Mouse (Mus musculus): ENCODE results near the gene Cacna1e. TPM values are rescaled to one million over a fixed set of nuclear protein-coding genes. Genes with fewer than 3 reads are reported as not detected.

Cacna1e gene
- polyA plus RNA-seq, 1 experiment from 2014 or later, result 0.45 TPM

DNA sequence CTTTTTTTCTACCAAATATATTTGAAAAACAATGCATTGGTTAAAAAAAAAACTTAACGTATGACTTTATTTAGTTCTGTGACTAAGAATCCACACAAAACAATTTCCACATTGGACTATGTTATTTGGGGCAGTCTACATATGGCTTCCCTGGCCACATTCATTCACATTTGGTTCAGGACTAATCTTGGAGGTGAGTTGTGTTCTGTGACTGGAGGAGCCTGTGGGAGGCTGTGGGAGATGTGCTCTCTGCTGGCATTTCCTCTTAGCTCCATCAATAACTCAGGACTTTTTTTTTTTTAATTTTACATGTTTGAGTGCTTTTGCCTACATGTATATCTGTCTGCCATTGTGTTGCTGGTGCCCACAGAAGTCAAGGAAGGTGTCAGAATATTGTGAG is 281.8 kb downstream of the Cacna1e start:
- Histone ChIP-seq H3K27ac (no peak overlapping the region), H3K9me3 (no peaks in the 10 kb centered on the region), H3K36me3 (no peaks in the 10 kb centered on the region), H3K4me3 (no peak overlapping the region), H3K9ac (no peak overlapping the region), H3K4me2 (no peak overlapping the region), H3K27me3 (no peaks in the 10 kb centered on the region), H3K4me1 (no peaks in the 10 kb centered on the region)
- WGBS, result 85% methylated on average over 1 of the region's 1 CpGs
- ATAC-seq (ENCODE audit: borderline replicate concordance, extremely low read depth, low FRiP score, low TSS enrichment), result no peak

DNA sequence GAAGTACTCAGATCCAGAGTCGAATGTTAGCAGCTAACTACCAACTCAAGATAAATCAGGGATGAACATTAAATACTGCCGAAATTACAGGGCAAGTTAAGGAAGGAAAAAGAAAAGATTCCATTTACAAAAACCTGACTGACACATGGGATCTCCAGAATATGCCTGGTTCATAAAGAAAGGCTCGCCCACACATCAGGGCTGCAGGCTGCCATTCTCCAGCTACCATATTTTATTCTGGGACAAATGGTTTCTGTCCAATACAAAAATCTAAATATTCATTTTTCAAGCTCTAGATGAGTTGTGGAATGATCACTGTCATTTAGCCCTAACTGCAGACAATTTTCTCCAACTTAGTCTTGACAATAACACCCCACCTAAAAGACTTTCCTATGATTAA is 301.8 kb downstream of the Cacna1e start:
- Histone ChIP-seq H3K4me2 (no peak overlapping the region), H3K36me3 (no peaks in the 10 kb centered on the region), H3K4me3 (no peak overlapping the region), H3K27me3 (no peaks in the 10 kb centered on the region), H3K9me3 (no peaks in the 10 kb centered on the region), H3K27ac (no peak overlapping the region), H3K9ac (no peak overlapping the region), H3K4me1 (no peaks in the 10 kb centered on the region)
- ATAC-seq (ENCODE audit: borderline replicate concordance, extremely low read depth, low FRiP score, low TSS enrichment), result no peak
- WGBS, result 87% methylated on average over 3 of the region's 3 CpGs

DNA sequence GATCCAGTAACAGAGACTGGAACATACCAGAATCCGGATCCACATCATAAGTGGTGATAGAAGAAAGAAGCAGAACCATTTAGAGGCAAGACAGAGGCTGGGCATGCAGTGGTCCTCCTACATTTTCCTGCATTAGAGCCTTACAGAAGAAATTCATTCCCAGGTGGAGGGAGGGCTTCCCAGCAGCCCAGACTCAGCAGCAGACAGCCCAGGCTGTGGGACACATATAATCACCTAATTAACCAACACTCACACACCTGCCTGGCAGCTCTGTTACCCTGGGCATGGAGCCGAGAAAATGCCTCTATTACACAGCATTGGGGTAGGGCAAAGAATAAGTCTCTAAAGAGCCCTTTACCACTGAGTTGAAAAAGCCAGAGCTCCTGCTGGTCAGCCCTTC is 304.4 kb downstream of the Cacna1e start:
- no peak overlapping the region for H3K4me2 ChIP-seq
- no peak overlapping the region for H3K27ac ChIP-seq
- H3K9ac ChIP-seq, result no peak overlapping the region
- no peak overlapping the region for H3K4me3 ChIP-seq
- no peaks in the 10 kb centered on the region for H3K36me3 ChIP-seq
- H3K27me3 ChIP-seq, result no peaks in the 10 kb centered on the region
- WGBS, result 58% methylated on average over 2 of the region's 2 CpGs
- ATAC-seq (ENCODE audit: borderline replicate concordance, extremely low read depth, low FRiP score, low TSS enrichment), result no peak
- H3K9me3 ChIP-seq, result no peaks in the 10 kb centered on the region
- no peaks in the 10 kb centered on the region for H3K4me1 ChIP-seq

DNA sequence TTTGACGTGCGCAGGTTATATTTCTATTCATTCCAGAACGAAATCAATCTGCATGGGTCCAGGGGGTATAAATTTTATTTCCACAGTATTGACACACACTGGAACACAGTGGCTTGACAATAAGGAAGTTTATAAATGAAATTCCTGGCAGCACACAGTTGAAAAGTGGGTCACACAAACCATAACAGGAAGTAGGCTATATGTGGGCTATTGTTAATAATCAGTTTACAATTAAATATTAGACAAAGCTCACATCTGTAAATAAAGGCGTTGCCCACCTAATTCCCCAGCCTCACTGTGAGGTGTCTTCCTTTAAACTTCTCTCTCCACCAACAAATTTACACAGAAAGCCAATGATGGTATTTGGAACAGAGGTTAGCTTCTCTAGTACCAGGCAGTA is 305.6 kb downstream of the Cacna1e start:
- H3K36me3 ChIP-seq, result no peaks in the 10 kb centered on the region
- no peak overlapping the region for H3K4me2 ChIP-seq
- no peak for ATAC-seq (ENCODE audit: borderline replicate concordance, extremely low read depth, low FRiP score, low TSS enrichment)
- whole genome bisulfite sequencing, result 61% methylated on average over 4 of the region's 4 CpGs
- no peaks in the 10 kb centered on the region for H3K4me1 ChIP-seq
- no peaks in the 10 kb centered on the region for H3K27me3 ChIP-seq
- H3K4me3 ChIP-seq, result no peak overlapping the region
- H3K9me3 ChIP-seq, result no peaks in the 10 kb centered on the region
- H3K9ac ChIP-seq, result no peak overlapping the region
- no peak overlapping the region for H3K27ac ChIP-seq

DNA sequence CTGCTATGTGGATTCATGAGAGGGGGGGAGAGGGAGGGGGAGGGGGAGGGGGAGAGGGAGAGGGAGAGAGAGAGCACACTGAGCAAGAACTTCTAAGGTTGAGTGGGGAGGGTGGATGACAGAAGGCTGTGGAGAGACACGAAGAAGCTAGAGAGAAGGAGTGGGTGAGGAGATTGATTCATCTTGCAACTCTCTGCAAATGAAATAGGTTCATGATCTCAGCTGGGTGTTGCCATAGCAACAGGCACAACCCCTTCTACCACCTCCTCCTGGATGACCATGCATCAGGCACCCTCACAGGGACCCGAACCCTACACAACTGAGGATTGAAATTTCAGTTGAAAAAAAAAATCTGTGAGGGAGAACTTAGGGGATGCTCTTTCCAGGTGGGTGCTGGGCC is 307.9 kb downstream of the Cacna1e start:
- Histone ChIP-seq H3K4me3 (no peak overlapping the region), H3K27ac (no peak overlapping the region), H3K36me3 (no peaks in the 10 kb centered on the region), H3K9me3 (no peaks in the 10 kb centered on the region), H3K9ac (no peak overlapping the region), H3K4me1 (no peaks in the 10 kb centered on the region), H3K4me2 (no peak overlapping the region), H3K27me3 (no peaks in the 10 kb centered on the region)
- no peak for ATAC-seq (ENCODE audit: borderline replicate concordance, extremely low read depth, low FRiP score, low TSS enrichment)
- 62% methylated on average over 2 of the region's 2 CpGs for WGBS

DNA sequence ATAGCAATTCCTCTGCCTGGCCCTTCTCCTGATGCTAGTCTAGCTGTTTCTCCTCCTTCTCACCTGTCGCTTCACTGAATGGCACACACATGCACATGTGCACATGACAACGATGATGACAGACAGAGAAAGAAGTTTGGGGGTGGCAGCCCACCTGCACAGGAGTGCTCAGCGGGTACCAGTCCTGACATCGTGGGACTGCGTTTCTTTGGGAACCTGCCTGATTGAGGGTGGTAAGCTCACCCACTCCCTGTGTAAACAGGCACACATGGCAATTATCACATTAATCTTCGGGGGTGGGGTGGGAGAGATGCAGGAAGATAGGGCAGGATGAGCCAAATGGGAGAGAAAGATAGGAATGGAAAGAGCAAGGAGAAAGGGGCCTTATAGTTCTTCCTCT is 318.3 kb downstream of the Cacna1e start:
- no peak overlapping the region for H3K4me2 ChIP-seq
- no peaks in the 10 kb centered on the region for H3K27me3 ChIP-seq
- no peaks in the 10 kb centered on the region for H3K9me3 ChIP-seq
- no peak overlapping the region for H3K27ac ChIP-seq
- no peaks in the 10 kb centered on the region for H3K4me1 ChIP-seq
- H3K36me3 ChIP-seq, result no peaks in the 10 kb centered on the region
- ATAC-seq (ENCODE audit: borderline replicate concordance, extremely low read depth, low FRiP score, low TSS enrichment), result no peak
- WGBS, result 64% methylated on average over 6 of the region's 6 CpGs
- no peak overlapping the region for H3K4me3 ChIP-seq
- H3K9ac ChIP-seq, result no peak overlapping the region

DNA sequence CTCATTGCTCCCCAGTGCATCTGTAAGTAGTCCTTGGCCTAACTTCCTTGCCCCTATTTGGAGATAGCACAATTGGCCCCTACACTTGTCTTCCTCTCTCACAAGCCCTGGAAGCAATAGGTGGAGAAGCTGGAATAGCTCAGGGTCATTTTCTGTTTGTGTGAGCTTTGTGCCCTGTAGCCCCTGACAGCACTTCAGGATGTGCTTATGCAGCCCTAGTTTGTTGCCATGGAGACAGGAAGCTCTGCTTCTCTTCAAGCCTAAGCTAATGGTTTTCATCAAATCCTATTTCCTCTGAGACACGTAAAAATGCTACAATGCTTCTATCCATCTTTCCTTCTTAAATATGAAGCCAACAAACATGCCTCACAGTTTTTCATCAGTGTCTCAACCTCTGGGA is 328.5 kb downstream of the Cacna1e start:
- no peak for ATAC-seq (ENCODE audit: borderline replicate concordance, extremely low read depth, low FRiP score, low TSS enrichment)
- H3K9me3 ChIP-seq, result no peaks in the 10 kb centered on the region
- no peaks in the 10 kb centered on the region for H3K27me3 ChIP-seq
- H3K27ac ChIP-seq, result no peak overlapping the region
- no peak overlapping the region for H3K9ac ChIP-seq
- no peaks in the 10 kb centered on the region for H3K36me3 ChIP-seq
- 28% methylated on average over 1 of the region's 1 CpGs for WGBS
- H3K4me2 ChIP-seq, result no peak overlapping the region
- no peaks in the 10 kb centered on the region for H3K4me1 ChIP-seq
- H3K4me3 ChIP-seq, result no peak overlapping the region

DNA sequence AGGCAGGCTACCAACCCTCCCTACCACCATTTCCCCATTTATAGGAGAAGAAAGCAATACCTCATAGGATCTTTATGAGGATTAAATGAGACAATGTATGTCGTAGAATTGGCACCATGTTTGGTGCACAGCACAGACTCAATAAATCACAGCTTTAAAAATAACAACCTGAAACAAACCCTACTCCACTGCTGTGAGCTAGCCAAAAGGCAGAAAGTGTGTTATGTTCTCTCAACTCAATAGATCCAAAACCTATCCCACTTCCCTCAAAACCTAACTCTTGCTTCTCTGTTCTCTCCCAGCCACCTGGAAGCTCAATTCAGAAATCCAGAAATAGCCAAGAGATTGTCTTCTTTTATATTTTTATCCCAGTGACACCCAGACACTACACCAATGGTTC is 331.2 kb downstream of the Cacna1e start:
- no peak overlapping the region for H3K4me3 ChIP-seq
- H3K4me2 ChIP-seq, result no peak overlapping the region
- H3K36me3 ChIP-seq, result no peaks in the 10 kb centered on the region
- H3K9me3 ChIP-seq, result no peaks in the 10 kb centered on the region
- H3K4me1 ChIP-seq, result no peaks in the 10 kb centered on the region
- H3K9ac ChIP-seq, result no peak overlapping the region
- no peak overlapping the region for H3K27ac ChIP-seq
- ATAC-seq (ENCODE audit: borderline replicate concordance, extremely low read depth, low FRiP score, low TSS enrichment), result no peak
- no peaks in the 10 kb centered on the region for H3K27me3 ChIP-seq
- WGBS, result 51% methylated on average over 1 of the region's 1 CpGs

DNA sequence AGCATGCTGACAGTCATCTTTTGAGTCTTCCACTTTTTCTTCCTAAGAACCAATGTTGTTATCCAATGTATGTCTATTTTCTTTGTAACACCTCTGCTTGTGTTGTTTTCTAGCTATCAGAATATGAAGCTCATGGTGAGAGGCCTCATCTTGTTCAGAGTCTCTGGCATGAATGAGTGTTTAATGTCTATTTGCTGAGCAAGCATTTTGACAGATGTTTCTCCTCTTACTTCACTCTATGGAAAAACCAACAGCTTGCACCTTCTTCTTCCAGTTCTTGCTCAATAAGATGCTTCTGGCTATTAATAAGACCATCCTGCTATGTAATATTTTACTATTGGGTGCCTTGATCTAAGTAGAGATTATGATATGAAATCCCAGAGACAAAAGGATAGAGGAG is 346.9 kb downstream of the Cacna1e start:
- H3K36me3 ChIP-seq, result no peaks in the 10 kb centered on the region
- H3K4me1 ChIP-seq, result no peaks in the 10 kb centered on the region
- ATAC-seq (ENCODE audit: borderline replicate concordance, extremely low read depth, low FRiP score, low TSS enrichment), result no peak
- no peak overlapping the region for H3K4me2 ChIP-seq
- H3K9ac ChIP-seq, result no peak overlapping the region
- H3K4me3 ChIP-seq, result no peak overlapping the region
- H3K27me3 ChIP-seq, result no peaks in the 10 kb centered on the region
- no peak overlapping the region for H3K27ac ChIP-seq
- H3K9me3 ChIP-seq, result no peaks in the 10 kb centered on the region

DNA sequence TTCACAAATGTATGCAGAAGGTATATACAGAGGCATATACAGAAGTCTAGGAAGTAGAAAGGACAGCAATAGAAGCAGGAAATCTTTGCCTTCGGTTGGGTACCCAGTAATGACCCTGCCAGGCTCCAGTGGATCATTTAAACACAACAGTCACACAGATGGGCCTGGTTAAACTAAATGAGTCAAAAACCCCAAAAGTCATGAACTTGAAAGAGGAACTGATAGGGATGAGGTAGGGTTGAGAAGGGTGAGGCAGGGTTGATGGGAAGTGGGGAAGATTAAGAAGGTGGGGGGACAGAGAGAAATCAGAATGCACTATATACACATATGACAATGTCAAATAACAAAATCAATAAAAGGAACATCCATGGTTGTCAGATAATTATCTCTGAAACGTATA is 347.5 kb downstream of the Cacna1e start:
- Histone ChIP-seq H3K9me3 (no peaks in the 10 kb centered on the region), H3K36me3 (no peaks in the 10 kb centered on the region), H3K9ac (no peak overlapping the region), H3K4me3 (no peak overlapping the region), H3K27ac (no peak overlapping the region), H3K4me2 (no peak overlapping the region), H3K4me1 (no peaks in the 10 kb centered on the region), H3K27me3 (no peaks in the 10 kb centered on the region)
- 68% methylated on average over 2 of the region's 2 CpGs for WGBS
- ATAC-seq (ENCODE audit: borderline replicate concordance, extremely low read depth, low FRiP score, low TSS enrichment), result no peak

DNA sequence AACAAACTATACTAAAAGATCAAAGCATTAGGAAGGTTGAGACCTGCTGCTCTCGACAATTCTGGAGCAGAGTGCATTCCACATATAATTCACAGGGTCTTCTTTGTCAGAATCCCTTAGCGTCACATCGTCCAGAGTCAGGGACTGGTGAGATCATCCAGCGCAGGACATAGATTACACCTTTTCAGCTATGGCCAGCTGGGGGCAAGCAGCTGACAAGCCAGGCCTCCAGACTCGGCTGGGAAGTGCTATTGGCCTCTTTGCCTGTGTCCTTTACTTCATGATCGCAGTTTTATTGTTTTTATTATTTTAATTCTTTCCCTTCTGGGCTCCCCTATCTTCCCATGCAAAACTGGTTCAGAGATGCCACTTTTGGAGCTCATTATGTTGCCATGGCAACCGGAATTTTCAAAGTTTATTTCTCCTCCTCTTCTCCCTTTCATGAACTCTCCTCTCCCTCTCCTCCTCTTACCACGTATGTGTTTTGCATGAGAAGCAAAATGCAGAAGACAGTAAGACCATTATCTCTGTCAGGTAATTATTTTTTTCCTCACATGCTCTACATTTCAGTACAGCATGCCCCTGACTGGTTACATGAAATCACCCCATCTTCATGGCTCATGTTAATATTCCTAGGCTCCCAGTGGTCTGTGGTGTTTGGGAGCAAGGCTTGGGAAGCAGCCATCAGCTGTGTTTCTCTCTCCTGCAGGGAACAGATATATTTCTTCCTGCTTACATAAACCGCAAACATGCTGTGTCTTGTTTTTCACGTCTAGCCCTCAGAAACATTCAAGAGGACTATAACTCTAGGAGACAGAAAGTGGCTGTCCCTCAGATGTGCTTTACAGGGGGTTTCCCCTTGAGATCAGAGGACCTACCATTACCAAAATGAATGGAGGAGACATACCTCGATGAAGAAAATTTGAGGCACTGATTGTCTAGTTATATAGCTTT is 351.0 kb downstream of the Cacna1e start:
- no peak overlapping the region for H3K4me3 ChIP-seq
- no peak overlapping the region for H3K27ac ChIP-seq
- no peak overlapping the region for H3K4me2 ChIP-seq
- 59% methylated on average over 11 of the region's 11 CpGs for WGBS
- H3K36me3 ChIP-seq, result no peaks in the 10 kb centered on the region
- no peaks in the 10 kb centered on the region for H3K27me3 ChIP-seq
- no peak for ATAC-seq (ENCODE audit: borderline replicate concordance, extremely low read depth, low FRiP score, low TSS enrichment)
- H3K4me1 ChIP-seq, result no peaks in the 10 kb centered on the region
- no peaks in the 10 kb centered on the region for H3K9me3 ChIP-seq
- no peak overlapping the region for H3K9ac ChIP-seq

DNA sequence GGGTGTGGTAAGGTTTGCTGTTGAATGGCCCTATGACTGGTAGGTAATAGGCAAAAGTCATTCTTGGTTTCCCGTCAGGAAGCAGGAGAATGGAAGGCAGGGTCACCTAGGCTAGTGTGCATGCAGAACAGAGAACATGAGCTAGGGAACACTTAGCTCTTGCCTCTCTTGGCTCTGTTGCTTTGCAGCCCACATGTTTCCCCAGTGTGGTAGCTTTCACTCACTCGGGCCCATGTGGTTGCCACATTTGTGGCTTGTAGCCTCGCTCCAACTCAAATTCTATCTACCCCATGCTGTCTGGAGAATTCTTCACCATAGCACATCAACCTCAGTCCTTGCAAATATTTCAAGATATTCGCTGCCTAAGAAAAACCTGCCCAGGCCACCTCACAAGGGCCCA is 354.6 kb downstream of the Cacna1e start:
- 92% methylated on average over 4 of the region's 4 CpGs for WGBS
- H3K9ac ChIP-seq, result no peak overlapping the region
- ATAC-seq (ENCODE audit: borderline replicate concordance, extremely low read depth, low FRiP score, low TSS enrichment), result no peak
- H3K4me1 ChIP-seq, result no peaks in the 10 kb centered on the region
- H3K4me2 ChIP-seq, result no peak overlapping the region
- no peaks in the 10 kb centered on the region for H3K27me3 ChIP-seq
- H3K27ac ChIP-seq, result no peak overlapping the region
- H3K36me3 ChIP-seq, result no peaks in the 10 kb centered on the region
- no peak overlapping the region for H3K4me3 ChIP-seq
- no peaks in the 10 kb centered on the region for H3K9me3 ChIP-seq

DNA sequence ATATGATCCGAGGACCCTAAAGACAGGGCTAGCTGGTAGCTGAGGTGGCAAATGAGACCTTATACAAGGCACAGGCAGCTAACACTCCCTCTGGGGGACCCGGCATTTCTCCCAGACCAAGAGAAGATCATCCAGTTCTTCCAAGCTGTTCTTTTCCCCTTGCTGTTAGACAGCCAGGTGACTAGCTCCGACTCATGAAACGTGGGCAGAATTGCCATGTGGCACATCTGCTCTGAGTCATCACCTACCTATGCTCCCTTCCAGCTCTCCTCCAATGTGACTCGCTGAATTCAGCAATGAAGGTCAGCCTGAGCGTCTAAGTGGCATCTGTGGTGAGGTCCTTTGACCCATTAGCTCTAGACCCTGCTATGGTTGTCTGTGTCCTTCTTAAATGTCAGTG is 355.5 kb downstream of the Cacna1e start:
- WGBS, result 79% methylated on average over 6 of the region's 6 CpGs

More for the DNA sequence above, 355.5 kb downstream of the Cacna1e start:
- Histone ChIP-seq H3K9ac (no peak overlapping the region), H3K4me3 (no peak overlapping the region), H3K4me1 (no peaks in the 10 kb centered on the region), H3K4me2 (no peak overlapping the region), H3K27ac (no peak overlapping the region), H3K9me3 (no peaks in the 10 kb centered on the region), H3K36me3 (no peaks in the 10 kb centered on the region), H3K27me3 (no peaks in the 10 kb centered on the region)
- ATAC-seq (ENCODE audit: borderline replicate concordance, extremely low read depth, low FRiP score, low TSS enrichment), result no peak
